Mouse (Mus musculus): ENCODE measurements around the gene Rps8.
"Not testable (repeated sequence)": the region's sequence is repeated elsewhere in the genome, so short reads cannot be mapped to it uniquely, and the experiment has no call there.

The Rps8 gene

DNA sequence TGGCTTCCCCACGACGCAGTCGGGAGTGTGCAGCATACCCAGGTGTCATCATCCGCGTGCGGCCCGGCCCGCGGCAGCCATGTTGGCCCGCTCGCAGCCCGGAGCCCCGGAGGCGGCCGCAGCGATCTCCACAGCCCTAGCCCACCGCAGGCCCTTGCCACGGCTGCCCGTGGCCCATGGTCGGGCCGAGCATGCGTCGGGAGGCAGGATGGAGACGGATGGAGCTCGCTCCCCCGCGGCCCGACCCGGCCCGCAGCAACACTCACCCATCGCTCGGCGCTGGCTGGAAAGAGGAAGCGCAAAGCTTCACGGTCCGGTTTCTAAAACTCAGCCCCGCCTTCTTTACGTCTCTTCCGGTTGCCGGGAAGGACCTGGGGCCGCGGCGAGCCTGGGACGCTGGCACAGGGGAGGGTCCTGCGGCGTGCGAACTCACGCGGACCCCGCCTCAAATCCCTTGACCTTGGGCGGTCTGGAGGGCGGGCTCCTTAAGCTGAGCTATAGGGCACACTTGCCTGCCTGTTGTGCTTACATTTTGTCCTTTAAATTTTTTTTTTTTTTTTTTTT lies at the start of gene Rps8:
TSS of gene Rps8 (minus strand) at position 452 of the 564 bp plus-strand sequence.
- DNase-seq (ENCODE audit: low spot score in 2 of 2): peak; percentile 67 to 72

DNA sequence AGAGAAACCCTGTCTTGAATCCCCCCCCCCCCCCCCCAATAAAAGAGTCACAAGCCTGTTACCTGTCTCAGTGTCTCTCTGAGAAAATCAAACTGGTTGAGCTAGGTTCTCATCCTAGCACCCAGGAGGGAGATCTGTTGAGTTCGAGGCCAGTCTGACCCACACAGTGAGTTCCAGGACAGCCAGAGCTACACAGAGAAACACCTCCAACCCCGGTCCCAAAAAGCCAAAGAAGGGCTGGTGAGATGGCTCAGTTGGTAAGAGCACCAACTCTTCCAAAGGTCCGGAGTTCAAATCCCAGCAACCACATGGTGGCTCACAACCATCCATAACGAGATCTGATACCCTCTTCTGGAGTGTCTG lies 46.9 kb upstream of the Rps8 start:
- no peak for DNase-seq (ENCODE audit: low spot score in 2 of 2)

DNA sequence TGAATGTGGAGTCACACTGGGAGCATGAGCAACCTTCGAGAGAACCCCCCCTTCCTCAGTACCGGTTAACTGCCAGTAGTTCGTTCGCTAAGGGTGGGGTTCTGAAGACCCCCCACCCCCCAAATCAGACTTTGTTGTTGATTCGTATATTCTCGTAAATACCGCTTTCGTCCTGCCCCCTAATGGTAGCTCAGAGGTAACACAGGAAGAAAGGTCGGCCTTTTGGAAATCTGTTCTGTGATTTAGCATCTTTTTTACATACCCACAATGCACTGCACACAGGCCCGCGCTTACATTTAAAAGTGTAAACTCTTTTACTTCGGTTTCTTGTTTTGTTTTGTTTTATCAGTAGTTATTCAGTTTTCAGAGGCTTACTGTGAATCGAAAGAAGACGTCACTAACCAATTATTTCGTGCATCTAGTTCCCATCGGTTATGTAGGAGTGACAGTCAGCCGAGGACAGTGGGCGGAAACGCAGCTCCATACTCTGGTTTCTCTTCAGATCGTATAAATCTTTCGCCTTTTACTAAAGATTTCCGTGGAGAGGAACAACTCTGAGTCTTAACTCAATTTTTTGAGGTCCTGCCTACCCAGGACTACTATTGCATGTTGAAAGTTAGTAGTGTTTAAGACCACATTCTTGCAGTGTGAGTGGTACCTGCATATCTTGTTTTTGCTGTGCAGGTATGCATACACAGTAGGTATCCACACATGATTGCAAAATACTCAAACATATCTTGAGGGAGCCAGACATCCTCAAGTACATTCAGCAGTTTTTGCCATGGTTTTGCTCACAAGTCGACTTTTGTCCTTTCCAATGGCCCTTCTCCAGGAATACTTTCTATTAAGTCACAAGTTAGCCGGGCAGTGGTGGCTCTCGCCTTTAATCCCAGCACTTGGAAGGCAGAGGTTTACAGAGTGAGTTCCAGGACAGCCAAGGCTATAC lies 46.3 kb upstream of the Rps8 start:
- DNase-seq (ENCODE audit: low spot score in 2 of 2): peak; percentile 23 to 66

DNA sequence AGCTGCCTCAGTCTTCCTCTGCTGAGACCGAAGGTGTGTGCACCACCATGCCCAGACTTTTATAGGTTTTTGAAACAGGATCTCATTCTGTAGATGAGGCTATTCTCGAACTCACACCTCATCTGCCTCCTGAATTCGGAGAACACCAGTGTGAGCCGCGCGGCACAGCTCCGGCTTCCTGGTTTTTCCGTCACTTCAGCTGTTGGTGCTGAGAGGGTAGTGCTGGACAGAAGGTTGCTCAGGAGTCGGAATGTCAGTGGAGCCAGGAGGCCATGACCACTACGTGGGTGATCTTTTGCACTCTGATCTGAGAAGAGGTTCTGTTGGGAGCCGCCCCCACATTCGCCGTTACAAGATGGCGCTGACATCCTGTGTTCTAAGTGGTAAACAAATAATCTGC lies 35.8 kb upstream of the Rps8 start:
- DNase-seq (ENCODE audit: low spot score in 2 of 2): no peak

DNA sequence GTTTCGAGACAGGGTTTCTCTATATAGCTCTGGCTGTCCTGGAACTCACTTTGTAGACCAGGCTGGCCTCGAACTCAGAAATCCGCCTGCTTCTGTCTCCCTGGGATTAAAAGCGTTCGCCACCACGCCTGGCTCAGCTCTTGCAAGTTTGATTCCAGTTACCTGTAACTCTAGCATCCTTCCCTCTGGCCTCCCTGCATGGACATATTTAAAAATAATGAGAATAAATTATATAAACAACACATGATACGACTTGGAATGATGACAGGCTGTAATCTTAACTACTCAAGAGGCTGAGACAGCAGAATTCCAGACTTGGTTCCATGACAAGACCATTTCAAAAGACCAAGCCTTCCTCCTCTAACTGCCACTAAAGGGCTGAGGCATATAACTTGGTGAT lies 34.6 kb upstream of the Rps8 start:
- no peak for DNase-seq (ENCODE audit: low spot score in 2 of 2)

DNA sequence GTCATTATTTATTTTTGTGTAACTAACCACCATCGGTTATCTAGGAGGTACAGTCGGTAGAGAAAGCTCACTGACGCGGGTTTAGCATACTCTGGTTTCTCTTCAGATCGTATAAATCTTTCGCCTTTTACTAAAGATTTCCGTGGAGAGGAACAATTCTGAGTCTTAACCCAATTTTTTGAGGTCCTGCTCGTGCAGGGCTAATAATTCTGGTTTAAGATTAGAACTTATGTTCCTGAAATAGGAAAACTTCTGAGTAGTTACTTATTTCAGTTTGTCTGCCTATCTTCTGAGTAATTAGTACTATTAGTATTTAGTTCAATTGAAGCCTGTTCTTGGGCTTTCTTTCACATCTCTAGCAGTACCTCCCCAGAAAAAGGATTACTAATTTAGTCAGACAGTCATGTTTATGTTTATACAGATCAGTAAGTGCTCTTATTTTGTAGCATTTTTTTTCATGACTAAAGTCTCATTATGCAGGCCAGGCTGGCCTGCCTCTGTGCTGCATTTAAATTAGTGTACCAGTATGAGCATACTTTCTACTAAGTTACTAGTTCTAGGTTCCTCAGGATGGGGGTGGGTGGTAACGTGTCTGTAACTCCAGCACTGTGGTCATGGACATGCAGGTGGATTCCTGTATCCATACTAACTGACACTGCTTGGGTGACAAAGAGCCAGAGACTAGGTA lies 34.0 kb upstream of the Rps8 start:
- peak in 1 of 2 experiments; percentile 48 for DNase-seq (ENCODE audit: low spot score in 2 of 2)

DNA sequence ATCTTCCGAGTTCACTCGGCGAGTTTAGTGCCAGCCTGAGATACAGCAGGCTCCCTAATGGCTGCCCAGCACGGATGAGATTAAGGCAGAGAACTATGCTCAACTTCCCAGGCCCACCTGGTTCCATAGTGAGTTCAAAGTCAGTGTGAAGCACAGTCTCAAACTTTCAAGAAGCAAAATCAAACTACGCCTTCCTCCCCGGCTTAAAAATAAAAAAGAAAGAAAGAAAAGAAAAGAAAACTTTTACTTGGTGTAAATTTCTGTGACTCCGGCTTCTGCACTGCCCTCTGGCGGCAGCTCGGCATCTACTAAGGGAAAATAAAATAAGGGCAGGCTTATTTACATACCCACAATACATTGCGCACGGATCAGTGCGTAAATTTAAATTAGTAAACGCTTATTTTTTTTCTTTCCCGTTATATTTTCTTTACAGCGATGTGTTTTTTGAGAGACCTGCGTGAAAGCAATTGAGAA lies 33.4 kb upstream of the Rps8 start:
- peak; percentile 77 to 91 for DNase-seq (ENCODE audit: low spot score in 2 of 2)

DNA sequence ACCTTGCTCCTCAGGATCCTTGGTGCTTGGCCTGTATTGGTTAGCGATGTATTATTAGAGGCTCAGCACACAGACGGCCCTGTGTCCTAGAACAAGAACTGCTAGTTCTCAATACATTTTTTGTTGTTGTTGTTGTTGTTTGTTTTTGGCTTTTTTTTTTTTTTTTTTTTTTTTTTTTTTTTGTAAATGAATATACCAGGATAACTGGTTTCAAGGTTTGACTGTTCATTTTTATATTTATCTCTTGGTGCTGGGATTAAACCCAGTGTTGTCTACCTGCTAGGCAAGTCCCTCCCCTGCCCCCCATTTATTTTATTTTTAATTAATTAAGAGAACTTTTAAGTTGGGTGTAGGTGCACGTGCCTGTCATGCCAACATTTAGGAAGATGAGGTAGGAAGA lies 32.9 kb upstream of the Rps8 start:
- no peak for DNase-seq (ENCODE audit: low spot score in 2 of 2)

DNA sequence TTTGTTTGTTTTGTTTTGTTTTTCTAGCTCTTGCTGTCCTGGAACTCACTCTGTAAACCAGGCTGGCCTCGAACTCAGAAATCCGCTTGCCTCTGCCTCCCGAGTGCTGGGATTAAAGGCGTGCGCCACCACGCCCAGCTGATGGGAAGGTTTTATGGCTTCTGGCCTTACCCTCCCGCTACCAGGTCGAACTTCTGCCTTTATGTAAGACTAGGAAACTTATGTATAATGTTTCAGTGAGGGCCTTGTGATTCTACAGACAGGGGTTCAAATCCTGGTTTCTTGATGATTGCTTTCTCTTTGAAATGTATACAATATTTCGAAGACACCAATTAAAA lies 26.7 kb upstream of the Rps8 start:
- DNase-seq (ENCODE audit: low spot score in 2 of 2): not testable (repeated sequence)

DNA sequence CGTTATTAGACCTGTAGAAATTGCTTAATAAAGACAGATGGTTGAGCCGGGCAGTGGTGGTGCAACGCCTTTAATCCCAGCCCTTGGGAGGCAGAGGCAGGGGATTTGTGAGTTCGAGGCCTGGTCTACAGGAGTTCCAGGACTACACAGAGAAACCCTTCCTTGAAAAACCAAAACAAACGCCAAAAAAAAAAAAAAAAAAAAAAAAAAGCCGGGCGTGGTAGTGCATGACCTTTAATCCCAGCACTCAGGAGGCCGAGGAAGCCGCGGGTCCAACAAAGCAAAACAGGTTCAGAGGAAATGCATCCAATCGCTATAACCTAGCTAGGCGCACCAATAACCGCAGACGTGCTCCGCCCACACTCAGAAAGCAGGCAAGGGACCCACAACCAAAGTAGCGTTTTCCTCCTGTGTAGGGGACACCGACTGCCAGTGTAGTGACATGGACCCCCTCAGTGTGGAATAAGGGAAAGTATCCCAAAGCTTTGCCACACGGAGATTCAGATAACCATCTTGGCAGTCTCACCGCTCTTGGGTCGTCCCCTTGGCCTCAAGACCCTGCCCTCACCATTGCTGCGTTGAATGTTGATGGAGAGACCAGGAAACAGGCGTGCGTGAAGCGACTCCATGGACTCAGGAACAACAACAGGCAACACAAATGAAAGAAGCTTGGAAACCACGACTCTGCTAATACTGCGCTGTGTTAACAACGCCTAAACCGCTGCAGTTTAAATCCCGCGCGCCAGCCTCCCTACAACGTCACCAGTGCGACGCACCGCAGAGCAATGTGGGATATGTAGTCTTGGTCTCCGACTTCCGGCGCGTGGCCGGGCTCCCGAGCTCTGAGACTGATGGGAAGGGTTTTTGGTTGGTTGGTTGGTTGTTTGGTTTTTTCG lies 26.1 kb upstream of the Rps8 start, which contains the start of gene Kif2c:
TSS of gene Kif2c (minus strand) at position 777 of the 896 bp plus-strand sequence.
- peak; percentile 82 to 90 for DNase-seq (ENCODE audit: low spot score in 2 of 2)

DNA sequence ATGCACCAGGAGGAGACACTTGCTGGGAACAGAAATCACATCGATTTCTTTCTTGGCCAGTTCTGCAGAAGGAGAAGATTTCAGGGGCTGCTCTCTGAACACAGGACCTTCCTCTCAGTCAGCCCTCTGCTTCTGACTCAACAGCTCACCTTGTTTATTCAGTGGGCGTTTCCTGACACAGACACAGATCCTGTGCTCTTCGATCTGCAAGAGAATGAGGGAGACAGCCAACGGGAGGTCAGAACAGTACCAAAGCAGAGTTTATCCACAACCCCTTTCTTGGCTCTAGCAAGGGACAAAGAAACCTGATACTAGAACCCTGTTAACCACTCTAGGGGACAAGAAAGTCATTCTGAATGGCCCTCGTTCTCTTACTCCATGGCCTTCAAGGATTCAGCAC lies 13.9 kb upstream of the Rps8 start:
- no peak for DNase-seq (ENCODE audit: low spot score in 2 of 2)

DNA sequence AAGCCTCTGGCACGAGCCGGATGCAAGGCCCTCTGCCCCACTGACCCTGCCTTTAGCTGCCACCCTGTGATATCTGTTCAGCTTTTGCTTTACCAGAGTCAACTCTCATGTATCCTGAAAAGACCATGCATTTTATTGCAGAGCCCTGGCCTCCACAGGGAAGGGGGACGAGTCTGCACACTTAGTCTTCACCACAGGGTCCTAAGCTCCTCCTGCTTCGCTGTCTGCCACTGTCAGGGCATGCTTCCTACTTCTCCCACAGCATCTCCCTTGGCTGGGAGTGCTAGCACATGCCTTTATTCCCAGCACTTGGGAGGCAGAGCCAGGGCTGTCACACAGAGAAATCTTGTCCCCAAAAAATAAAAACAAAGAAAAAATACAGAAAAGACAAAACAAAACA lies 5.1 kb upstream of the Rps8 start:
- DNase-seq (ENCODE audit: low spot score in 2 of 2): no peak

DNA sequence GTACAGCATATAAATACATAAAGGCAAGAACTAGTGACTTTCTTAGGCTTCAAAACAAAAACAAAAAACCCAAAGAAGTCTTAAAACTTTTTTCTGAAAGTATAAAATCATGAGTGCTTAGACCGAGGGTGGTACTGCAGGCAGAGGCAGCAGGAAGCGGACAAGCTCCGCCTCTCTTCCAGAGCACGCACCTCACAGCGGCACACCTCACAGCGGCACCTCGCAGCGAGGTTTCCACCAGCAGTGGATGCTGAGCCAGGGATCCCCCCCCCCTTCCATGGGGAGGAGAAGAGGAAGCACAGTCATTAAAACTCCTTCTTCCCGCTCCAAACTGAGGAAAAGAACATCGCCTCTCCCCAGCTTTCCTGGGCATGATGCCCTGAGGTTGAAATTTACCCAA lies 3.6 kb upstream of the Rps8 start:
- DNase-seq (ENCODE audit: low spot score in 2 of 2): no peak

DNA sequence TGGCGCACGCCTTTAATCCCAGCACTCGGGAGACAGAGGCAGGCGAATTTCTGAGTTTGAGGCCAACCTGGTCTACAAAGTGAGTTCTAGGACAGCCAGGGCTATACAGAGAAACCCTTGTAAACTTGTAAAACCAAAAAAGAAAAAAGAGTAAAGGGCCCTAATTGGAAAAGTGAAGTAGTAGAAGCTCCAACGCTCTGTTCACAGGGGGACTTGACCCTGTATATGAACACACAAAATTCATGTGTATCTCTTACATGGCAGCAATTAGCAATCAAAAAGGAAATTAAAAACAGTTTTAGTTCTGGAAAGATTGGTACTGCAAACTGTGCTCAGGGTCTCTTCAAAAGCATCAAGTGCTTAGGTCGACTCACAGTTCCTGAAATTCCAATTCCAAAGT lies 329 bp upstream of the Rps8 start:
- no peak for DNase-seq (ENCODE audit: low spot score in 2 of 2)

DNA sequence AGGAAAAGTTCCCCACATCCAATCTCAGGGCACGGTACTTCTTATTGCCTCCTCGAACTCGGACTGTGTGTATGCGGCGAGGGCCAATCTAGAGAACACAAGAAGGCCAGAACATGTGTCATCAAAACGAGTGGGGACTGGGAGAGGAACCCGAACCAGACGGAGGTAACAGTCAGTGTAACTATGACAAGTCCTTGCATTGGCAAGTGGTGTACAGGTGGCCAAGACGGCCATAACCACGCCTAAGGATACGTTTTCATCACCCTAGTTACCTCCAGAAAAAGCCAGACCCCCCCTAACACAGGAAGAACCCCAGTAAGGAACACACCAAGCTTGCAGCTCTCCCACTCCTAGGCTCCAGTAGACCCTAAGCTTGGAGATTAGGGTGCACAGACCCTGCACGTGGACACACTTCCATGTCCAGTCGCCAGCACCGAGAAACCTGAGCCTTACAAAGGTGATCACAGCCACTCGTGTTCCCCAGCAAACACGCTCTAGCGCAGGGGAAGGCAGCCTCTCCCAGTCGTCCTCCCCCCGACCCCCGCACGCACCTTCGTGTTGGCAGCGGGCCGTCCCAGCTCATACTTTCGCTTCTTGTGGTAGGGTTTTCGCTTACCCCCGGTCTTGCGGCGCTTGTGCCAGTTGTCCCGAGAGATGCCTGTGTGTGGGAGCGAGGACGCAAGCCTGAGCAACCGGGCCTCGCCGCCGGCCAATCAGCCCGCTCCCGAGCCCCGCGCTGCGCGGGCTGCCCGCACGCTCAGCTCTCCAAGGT lies 837 bp downstream of the Rps8 start:
- no peak for DNase-seq (ENCODE audit: low spot score in 2 of 2)

DNA sequence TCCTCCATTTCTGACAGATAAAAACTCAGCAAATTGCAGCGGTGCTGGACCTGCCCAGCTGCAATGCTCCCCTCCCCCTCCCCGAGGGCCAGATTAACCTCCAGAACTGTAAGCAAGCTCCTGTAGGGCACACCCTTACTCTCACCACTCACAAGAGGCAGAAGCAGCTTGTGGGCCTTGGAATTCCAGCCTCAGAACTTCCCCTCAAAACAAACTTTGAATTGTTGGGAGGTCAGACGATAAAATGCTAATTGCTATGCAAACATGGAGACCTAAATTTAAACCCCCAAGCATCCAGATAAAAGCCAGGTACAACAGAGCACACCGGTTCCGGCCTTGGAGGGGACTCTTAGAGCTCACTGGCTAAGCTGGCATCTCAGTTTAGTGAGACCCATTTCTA lies 3.3 kb downstream of the Rps8 start:
- no peak for DNase-seq (ENCODE audit: low spot score in 2 of 2)

DNA sequence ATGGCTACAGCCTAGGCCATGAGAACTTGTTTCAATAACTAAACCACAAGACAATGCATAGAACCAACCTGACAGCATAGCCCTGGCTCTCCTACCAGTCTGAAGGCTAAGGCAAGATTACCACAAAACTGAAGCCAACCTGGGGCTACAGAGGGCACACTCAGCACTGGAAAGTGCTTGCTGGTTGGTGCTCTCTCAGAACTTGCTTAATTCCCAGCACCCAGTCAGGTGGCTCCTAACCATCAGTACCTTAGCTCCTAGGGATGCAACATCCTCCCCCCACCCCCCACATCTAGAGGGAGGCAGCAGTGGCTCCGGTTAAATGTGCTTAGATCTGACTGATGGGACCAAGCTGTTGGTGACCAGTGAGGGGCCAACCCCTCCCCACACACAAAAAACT lies 4.6 kb downstream of the Rps8 start:
- no peak for DNase-seq (ENCODE audit: low spot score in 2 of 2)

DNA sequence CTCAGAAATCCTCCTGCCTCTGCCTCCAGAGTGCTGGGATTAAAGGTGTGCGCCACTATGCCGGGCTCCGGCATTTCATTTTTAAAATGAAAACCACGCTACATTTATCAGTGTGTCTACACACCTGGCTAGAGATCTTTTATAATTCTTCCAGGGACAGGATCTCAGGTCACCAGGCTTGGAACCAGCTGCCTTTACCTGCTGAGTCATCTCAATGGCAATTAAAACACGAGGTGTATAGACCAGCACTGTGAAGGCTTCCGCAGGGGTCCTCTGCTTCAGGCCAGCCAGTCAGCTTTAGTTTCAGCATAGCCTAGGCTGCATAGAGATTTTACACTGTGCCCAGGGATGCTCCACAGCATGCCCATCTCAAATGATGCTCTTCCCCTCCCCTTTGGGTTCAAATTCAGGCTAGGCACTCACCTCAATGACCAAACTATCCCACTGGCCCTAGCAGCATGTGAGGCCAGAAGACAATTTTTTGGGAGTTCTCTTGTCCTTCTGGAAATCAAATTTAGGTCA lies 5.8 kb downstream of the Rps8 start:
- DNase-seq (ENCODE audit: low spot score in 2 of 2): no peak

DNA sequence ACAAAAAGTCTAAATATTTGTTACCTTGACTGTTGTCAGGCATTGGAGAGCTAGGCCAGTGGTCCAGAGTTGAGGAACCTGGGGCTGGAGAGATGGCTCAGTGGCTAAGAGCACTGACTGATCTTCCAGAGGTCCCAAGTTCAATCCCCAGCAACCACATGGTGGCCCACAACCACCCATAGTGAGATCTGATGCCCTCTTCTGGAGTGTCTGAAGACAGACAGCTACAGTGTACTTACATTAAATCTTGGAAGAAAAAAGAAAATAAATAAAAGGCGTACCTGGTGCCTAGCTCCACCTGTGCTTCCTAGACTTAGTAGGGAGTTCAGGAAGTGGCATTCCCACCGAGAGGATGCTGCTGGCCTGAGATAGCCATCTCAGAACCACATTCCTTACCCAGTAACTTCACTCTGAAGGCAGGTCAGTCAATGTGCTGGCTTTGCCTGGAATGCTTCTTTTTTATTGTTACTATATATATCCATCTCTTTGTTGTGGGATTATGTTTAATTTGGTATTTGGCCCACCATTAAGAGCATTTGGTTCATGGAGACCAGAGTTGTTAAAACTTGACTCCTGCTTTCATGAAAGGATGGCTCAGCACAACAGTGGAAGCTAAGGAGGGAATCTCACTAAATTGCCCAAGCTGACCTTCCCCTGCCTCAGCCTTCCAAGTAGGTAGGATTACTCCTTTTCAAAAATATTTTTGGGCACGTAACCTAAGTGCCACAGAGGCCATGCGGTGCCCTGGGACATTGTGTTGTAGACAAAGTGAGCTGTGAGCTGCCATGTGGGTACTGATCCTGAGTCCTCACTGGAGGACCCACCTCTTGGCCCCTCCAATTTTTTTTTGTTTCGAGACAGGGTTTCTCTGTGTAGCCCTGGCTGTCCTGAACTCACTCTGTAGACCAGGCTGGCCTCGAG lies 6.5 kb downstream of the Rps8 start:
- DNase-seq (ENCODE audit: low spot score in 2 of 2): no peak

DNA sequence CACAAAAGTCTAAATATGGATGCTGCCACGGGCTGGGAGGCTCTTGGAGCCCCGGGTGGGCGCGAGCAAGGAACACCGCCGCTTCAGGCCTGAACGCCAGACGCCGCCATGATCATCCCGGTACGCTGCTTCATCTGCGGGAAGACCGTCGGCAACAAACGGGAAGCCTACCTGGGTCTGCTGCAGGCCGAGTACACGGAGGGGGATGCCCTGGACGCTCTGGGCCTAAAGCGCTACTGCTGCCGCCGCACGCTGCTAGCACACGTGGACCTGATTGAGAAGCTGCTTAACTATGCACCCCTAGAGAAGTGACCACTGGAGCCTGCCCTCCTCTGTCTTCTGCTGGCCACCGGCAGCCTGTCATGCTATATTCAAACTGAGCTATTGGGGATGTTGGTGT lies 7.2 kb downstream of the Rps8 start:
- DNase-seq (ENCODE audit: low spot score in 2 of 2): no peak

All from thymus, postnatal 10 days (tissue).